Mouse (Mus musculus): Measurements from ENCODE around the gene Emc4. TPM values are rescaled to one million over a fixed set of nuclear protein-coding genes. Genes with fewer than 3 reads are reported as not detected.

The Emc4 gene
- total and polyA plus RNA-seq, 2 experiments from 2014 or later: 58.5 to 104 TPM

GRCm38 (mm10) chr2:112339736-112340135, 28.1 kb downstream of the Emc4 start:
- Histone ChIP-seq H3K36me3 (replicated peaks; ENCODE audit: control insufficient read depth, insufficient read depth, low read length) (peaks cover 84% of the 10 kb centered on the region), H3K9ac (replicated peaks; ENCODE audit: low read depth, low read length) (no peak overlapping the region), H3K27me3 (ENCODE audit: control insufficient read depth, insufficient read depth, low read length) (no peaks in the 10 kb centered on the region), H3K4me1 (ENCODE audit: control insufficient read depth, insufficient read depth) (no peaks in the 10 kb centered on the region), H3K4me2 (ENCODE audit: low read depth, low read length) (no peak overlapping the region), H3K9me3 (replicated peaks; ENCODE audit: control insufficient read depth, low read length) (no peaks in the 10 kb centered on the region), H3K4me3 (ENCODE audit: low read depth, low read length) (no peak overlapping the region), H3K27ac (ENCODE audit: low read depth) (no peak overlapping the region)
- 95% methylated on average over 2 of the region's 2 CpGs for WGBS
- DNase-seq (ENCODE audit: low spot score): no peak
- TF ChIP-seq CTCF (IDR thresholded peaks at IDR 0.05; ENCODE audit: low read depth) (peak; percentile 50), EP300 (IDR thresholded peaks at IDR 0.05; ENCODE audit: low read depth) (no peak)
- ATAC-seq (ENCODE audit: insufficient read depth, low read depth): no peak

- Histone ChIP-seq H3K27me3 (ENCODE audit: control insufficient read depth, insufficient read depth, low read length) (no peaks in the 10 kb centered on the region), H3K4me2 (ENCODE audit: low read depth, low read length) (no peak overlapping the region), H3K27ac (ENCODE audit: low read depth) (no peak overlapping the region), H3K9me3 (replicated peaks; ENCODE audit: control insufficient read depth, low read length) (no peaks in the 10 kb centered on the region), H3K4me1 (ENCODE audit: control insufficient read depth, insufficient read depth) (peaks cover 2% of the 10 kb centered on the region; the same call in 1 of the 2 replicates), H3K4me3 (ENCODE audit: low read depth, low read length) (no peak overlapping the region), H3K9ac (replicated peaks; ENCODE audit: low read depth, low read length) (no peak overlapping the region), H3K36me3 (replicated peaks; ENCODE audit: control insufficient read depth, insufficient read depth, low read length) (peaks cover 80% of the 10 kb centered on the region)
- ATAC-seq (ENCODE audit: insufficient read depth, low read depth) (no peak), DNase-seq (ENCODE audit: low spot score) (no peak)
- 88% methylated on average over 6 of the region's 6 CpGs for WGBS
- TF ChIP-seq CTCF (IDR thresholded peaks at IDR 0.05; ENCODE audit: low read depth): no peak
Observed at GRCm38 (mm10) chr2:112337211-112337610, 30.6 kb downstream of the Emc4 start.

DNA sequence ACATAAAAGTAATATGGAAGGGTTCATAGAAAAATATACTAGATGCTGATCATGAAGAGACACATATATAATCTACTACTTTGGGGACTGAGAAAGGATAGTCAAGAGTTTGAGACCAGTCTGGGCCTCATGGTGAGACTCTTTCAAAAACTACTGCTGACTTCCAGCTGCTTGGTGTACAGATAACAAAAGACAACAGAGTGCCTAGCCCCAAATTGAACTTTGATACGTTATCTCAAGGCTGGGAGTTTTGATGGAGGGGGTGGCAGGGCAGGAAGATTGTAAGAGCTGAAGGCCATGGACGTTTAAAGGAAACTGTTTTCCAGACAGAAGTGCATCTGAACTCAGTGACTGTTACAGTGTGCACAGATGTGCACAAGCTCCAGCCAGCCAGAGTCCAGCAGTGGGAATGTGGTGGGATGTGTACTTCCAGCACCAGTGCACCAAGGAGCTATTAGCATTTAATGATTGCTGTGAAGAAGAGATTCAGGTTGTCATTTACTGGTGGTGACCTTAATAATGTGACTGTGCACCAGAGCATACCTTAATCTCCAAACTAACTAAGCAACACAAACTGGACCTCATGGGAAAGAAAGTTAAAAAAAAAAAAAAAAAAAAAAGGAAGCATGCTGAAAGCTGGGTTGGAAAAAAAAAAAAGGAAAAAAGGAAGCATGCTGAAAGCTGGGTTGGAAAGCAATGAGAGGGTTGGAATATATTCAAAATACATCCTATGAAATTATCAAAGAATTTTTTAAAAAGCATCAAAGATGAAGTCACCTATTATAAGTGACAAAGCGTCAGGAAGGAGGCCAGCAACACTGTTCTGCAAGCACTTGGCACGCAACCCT, 35.6 kb downstream of the Emc4 start:
- Histone ChIP-seq H3K27ac (ENCODE audit: low read depth) (no peak overlapping the region), H3K9ac (replicated peaks; ENCODE audit: low read depth, low read length) (no peak overlapping the region), H3K4me2 (ENCODE audit: low read depth, low read length) (no peak overlapping the region), H3K9me3 (replicated peaks; ENCODE audit: control insufficient read depth, low read length) (no peaks in the 10 kb centered on the region), H3K27me3 (ENCODE audit: control insufficient read depth, insufficient read depth, low read length) (no peaks in the 10 kb centered on the region), H3K36me3 (replicated peaks; ENCODE audit: control insufficient read depth, insufficient read depth, low read length) (peaks cover 36% of the 10 kb centered on the region), H3K4me1 (ENCODE audit: control insufficient read depth, insufficient read depth) (peaks cover 6% of the 10 kb centered on the region; the same call in 1 of the 2 replicates), H3K4me3 (ENCODE audit: low read depth, low read length) (no peak overlapping the region)
- TF ChIP-seq EP300 (IDR thresholded peaks at IDR 0.05; ENCODE audit: low read depth): no peak
- no peak for TF ChIP-seq CTCF (IDR thresholded peaks at IDR 0.05; ENCODE audit: low read depth)
- no peak for ATAC-seq (ENCODE audit: insufficient read depth, low read depth)
- DNase-seq (ENCODE audit: low spot score): no peak
- WGBS: 48% methylated on average over 4 of the region's 4 CpGs

- WGBS: 67% methylated on average over 11 of the region's 11 CpGs
Observed at GRCm38 (mm10) chr2:112328069-112328777, 39.6 kb downstream of the Emc4 start.

GRCm38 (mm10) chr2:112318905-112319304, 48.9 kb downstream of the Emc4 start:
- no peaks in the 10 kb centered on the region for H3K9me3 ChIP-seq (replicated peaks; ENCODE audit: control insufficient read depth, low read length)
- H3K4me2 ChIP-seq (ENCODE audit: low read depth, low read length): no peak overlapping the region
- no peaks in the 10 kb centered on the region for H3K27me3 ChIP-seq (ENCODE audit: control insufficient read depth, insufficient read depth, low read length)
- no peaks in the 10 kb centered on the region; the same call in 1 of the 2 replicates for H3K4me1 ChIP-seq (ENCODE audit: control insufficient read depth, insufficient read depth)
- no peak overlapping the region for H3K4me3 ChIP-seq (ENCODE audit: low read depth, low read length)
- H3K27ac ChIP-seq (ENCODE audit: low read depth): peak overlapping the region; percentile 3; the same call in 1 of the 2 replicates
- H3K9ac ChIP-seq (replicated peaks; ENCODE audit: low read depth, low read length): no peak overlapping the region
- no peaks in the 10 kb centered on the region for H3K36me3 ChIP-seq (replicated peaks; ENCODE audit: control insufficient read depth, insufficient read depth, low read length)
- TF ChIP-seq EP300 (IDR thresholded peaks at IDR 0.05; ENCODE audit: low read depth): no peak
- DNase-seq (ENCODE audit: low spot score) (no peak), ATAC-seq (ENCODE audit: insufficient read depth, low read depth) (no peak)
- WGBS: 73% methylated on average over 7 of the region's 7 CpGs

More at GRCm38 (mm10) chr2:112328069-112328777, 39.6 kb downstream of the Emc4 start:
- H3K4me2 ChIP-seq (ENCODE audit: low read depth, low read length): no peak overlapping the region
- DNase-seq (ENCODE audit: low spot score): no peak
- H3K9me3 ChIP-seq (replicated peaks; ENCODE audit: control insufficient read depth, low read length): no peaks in the 10 kb centered on the region
- H3K27me3 ChIP-seq (ENCODE audit: control insufficient read depth, insufficient read depth, low read length): no peaks in the 10 kb centered on the region
- H3K4me1 ChIP-seq (ENCODE audit: control insufficient read depth, insufficient read depth): peaks cover 6% of the 10 kb centered on the region; the same call in 1 of the 2 replicates
- H3K27ac ChIP-seq (ENCODE audit: low read depth): no peak overlapping the region
- H3K36me3 ChIP-seq (replicated peaks; ENCODE audit: control insufficient read depth, insufficient read depth, low read length): no peaks in the 10 kb centered on the region
- H3K9ac ChIP-seq (replicated peaks; ENCODE audit: low read depth, low read length): no peak overlapping the region
- no peak overlapping the region for H3K4me3 ChIP-seq (ENCODE audit: low read depth, low read length)
- no peak for ATAC-seq (ENCODE audit: insufficient read depth, low read depth)
- TF ChIP-seq EP300 (IDR thresholded peaks at IDR 0.05; ENCODE audit: low read depth) (no peak), CTCF (IDR thresholded peaks at IDR 0.05; ENCODE audit: low read depth) (no peak)
